Mouse (Mus musculus) Patski (cell line): ENCODE results near the gene Abca8b. TPM values are rescaled to one million over a fixed set of nuclear protein-coding genes. Genes with fewer than 3 reads are reported as not detected.
"Not testable (repeated sequence)": the region's sequence is repeated elsewhere in the genome, so short reads cannot be mapped to it uniquely, and the experiment has no call there.

Experiments
- ATAC-seq: fragments of 100-300 bp; one replicate; pipeline ENCODE4 v1.8.0; 2021
- CTCF ChIA-PET: fragments of 350-600 bp; sonication (Branson Sonifier 250); formaldehyde crosslinking; loops from one replicate; lab custom pipeline; 2022; ENCODE audit warnings: inconsistent platforms; lab: Charles Lee
- POLR2A ChIA-PET: fragments of 350-600 bp; sonication (Branson Sonifier 250); formaldehyde crosslinking; loops from one replicate; lab custom pipeline; 2022; ENCODE audit warnings: antibody characterized with exemption, inconsistent platforms; lab: Charles Lee
- DNase-seq: peaks from one replicate; pipeline ENCODE4 v3.0.0-alpha.2; 2011; ENCODE audit warnings: low read depth, low spot score
- H3K27me3 ChIP-seq: fragments of 371-371 bp; one replicate; pipeline ENCODE4 v1.5.1; 2021
- CTCF ChIP-seq: fragments of 100-300 bp; IDR thresholded peaks from one replicate; pipeline ENCODE4 v1.5.1; 2021
- in situ Hi-C: fragments of 300-500 bp; cut with MboI; formaldehyde crosslinking; loops from 3 replicates; pipeline ENCODE4 v1.11.1; 2018; ENCODE audit warnings: low pct_unique_long_range_greater_than_20kb, mixed read lengths
- polyA plus RNA-seq: library from polyadenylated mRNA; unstranded; gene quantifications from one replicate; pipeline ENCODE4 v1.2.3, GENCODE M21; 2021

Gene Abca8b
- 1.8 TPM for polyA plus RNA-seq

DNA sequence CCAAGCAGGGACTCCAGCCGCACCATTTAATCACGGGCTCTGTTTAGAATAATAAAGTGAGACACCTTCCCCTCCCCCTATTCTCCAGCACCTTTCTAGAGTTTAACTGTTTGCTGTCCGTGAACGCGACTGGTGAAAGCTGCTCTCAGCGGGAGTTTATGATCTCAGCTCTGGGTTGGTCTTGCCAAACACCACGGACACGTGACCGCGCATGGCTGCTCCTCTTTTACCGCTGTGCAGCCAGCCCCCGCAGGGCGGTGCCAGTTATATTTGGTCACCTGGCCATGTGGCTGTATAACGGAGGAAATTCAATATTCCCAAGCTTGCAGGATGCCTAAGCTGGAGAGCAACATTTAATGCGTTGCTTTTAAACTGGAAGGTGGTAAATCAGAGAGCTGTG is at the start of gene Abca8b:
Abca8b (minus strand) TSS at position 222 of the 400 bp plus-strand sequence.
- DNase-seq (no peak), ATAC-seq (peak; percentile 57)
- in situ Hi-C loops: no loop called here
- H3K27me3 ChIP-seq: no peaks in the 10 kb centered on the region
- CTCF ChIA-PET: interaction anchor here (0.8 to 1.1 kb wide), 5 partner anchors 8 to 98 kb away, joined by 3 to 4 read pairs (median 3); no protein-coding TSS in a partner anchor
- POLR2A ChIA-PET: no interaction called here
- no peak for TF ChIP-seq CTCF

DNA sequence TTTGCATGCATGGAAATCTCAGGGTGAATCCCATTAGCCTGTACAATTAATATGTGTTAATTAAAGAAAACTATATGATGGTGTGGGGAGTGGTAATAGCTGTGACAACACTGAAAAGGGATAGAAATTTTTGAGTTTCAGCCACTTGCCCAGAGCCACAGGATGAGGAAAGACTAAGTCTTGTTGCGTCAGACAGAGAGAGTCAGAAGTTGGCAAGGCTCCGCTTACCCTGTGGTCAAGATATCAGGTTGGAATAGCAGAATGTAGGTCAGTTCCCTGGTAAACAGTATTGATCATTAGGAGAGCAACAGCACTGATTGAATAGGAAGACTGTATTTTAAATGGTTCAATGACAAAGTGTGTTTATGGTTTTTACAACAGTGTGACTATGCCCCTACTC is 42.1 kb upstream of the Abca8b start:
- DNase-seq (no peak), ATAC-seq (no peak)
- no peak for TF ChIP-seq CTCF
- CTCF ChIA-PET: interaction anchor here (1.7 kb wide), 1 partner anchor 13 kb away, joined by 5 read pairs; no protein-coding TSS in a partner anchor
- in situ Hi-C loops: no loop called here
- POLR2A ChIA-PET: no interaction called here
- H3K27me3 ChIP-seq: no peaks in the 10 kb centered on the region

DNA sequence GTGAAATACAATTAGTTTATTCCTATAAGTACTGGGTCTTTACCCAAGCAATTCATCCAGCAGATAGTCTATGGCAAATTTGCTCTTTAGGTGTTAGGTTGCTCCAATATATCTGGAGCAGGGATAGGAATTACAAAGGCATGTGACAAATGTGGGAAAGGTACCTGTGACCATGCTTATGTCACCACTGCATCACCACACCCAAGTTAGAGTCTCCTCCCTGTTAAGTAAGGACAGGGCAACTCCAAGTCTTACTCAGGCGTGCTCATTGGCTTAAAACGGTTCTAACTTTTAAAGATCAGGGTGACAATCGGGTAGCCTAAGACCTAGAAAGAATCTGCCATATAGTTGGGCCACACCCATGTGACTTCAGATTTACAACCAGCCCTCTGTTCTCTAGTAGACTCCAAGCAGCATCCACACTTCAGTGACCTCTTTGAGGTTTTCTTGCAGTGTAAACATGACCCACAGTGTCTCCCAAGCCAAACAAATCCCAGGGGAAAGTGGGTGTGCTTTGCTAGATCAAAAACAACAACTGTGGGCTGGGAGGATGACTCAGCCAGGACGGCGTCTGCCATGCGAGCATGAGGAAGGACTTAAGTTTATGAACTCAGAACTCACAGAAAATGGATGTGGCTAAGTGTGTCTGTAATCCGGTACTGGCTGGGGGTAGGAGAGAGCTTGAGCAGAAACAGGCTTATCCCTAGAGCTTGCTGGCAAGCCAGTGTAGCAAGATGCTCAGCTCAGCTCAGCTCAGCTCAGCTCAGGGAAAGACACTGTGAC is 33.5 kb upstream of the Abca8b start:
- ChIA-PET CTCF (no interaction called here), POLR2A (no interaction called here)
- no peaks in the 10 kb centered on the region for H3K27me3 ChIP-seq
- ATAC-seq (peak; percentile 92), DNase-seq (peak; percentile 88)
- no peak for TF ChIP-seq CTCF
- in situ Hi-C loops: no loop called here

DNA sequence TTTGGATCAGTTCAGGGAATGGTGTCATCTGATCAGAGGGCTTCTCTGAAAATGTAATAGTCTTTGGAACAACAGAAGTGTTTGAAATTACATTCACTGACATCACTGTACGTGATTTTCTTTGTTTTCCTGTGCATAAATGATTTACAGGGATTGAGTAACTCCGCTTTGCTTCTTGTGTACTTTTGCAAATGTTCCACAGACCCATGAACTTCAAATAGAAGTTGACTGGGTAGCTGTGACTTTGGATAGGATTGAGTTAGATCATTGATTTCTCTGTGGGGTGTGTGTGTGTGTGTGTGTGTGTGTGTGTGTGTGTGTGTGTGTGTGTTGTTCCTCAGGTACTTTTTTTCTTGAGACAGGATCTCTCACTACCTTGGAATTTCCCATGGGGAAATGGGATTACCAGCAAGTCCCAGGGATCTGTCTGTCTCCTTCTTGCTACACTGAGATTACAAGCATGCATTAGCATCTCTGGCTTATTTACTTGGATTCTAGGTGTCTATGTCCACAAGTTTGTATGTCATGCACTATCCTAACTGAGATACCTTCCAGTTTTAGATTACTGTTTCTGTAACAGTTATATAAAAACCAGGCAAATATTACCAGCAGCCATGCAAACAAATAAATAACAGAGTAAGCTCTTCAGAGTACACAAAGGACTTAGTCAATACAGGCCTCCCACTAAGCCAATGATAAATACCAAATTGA is 15.3 kb upstream of the Abca8b start:
- ATAC-seq (no peak), DNase-seq (no peak)
- in situ Hi-C loops: no loop called here
- no peak for TF ChIP-seq CTCF
- CTCF ChIA-PET: interaction anchor here (0.9 to 1.8 kb wide), 2 partner anchors 28 to 77 kb away, joined by 3 to 4 read pairs; no protein-coding TSS in a partner anchor
- H3K27me3 ChIP-seq: no peaks in the 10 kb centered on the region
- POLR2A ChIA-PET: interaction anchor here (0.7 kb wide), 1 partner anchor 267 kb away, joined by 4 read pairs; no protein-coding TSS in a partner anchor

DNA sequence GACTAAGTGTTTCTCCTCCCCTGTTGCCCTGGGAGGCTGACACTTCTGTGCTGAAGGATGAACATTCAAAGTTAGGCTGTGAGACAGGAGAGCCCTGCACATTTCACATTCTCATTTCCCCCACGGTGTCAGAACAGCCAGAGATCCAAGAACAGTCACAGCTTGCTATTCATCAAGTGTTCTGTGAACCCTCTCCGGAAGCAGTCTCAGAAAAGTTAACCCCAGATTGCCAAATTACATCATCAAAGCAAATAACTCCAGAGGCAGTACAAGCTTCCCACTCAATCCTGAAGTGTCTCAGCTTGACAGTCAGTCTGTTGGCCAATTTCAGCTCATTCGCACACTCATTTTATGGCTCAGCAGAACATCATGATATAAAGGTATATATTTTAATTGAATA is 632 bp downstream of the Abca8b start:
- CTCF ChIA-PET: interaction anchor here (1.1 kb wide), 2 partner anchors 10 to 16 kb away, joined by 4 read pairs; no protein-coding TSS in a partner anchor
- POLR2A ChIA-PET: no interaction called here
- TF ChIP-seq CTCF: no peak
- no peak for ATAC-seq
- no peaks in the 10 kb centered on the region for H3K27me3 ChIP-seq
- DNase-seq: no peak
- in situ Hi-C loops: no loop called here

DNA sequence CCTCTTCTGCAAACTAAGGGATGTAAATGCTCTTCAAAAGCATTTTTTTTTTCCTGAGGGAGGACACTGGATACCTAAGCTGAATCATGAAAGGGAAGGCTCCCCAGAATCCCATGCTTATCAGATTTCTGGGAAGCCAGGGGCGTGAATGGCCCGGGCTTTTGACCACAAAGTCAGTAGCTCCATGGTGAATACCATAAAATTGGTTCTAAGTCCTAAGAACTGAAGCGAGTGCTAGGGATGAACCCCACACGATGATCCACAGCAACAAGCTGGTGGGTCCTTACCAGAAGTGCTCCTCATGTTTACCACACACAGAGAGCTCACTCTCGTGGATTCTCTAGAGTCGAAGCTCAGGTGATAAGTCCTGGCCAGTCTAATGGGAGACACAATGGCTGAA is 1.6 kb downstream of the Abca8b start:
- H3K27me3 ChIP-seq: no peaks in the 10 kb centered on the region
- in situ Hi-C loops: no loop called here
- no peak for ATAC-seq
- ChIA-PET CTCF (interaction anchor here (1.5 kb wide), 1 partner anchor 22 kb away, joined by 4 read pairs; no protein-coding TSS in a partner anchor), POLR2A (interaction anchor here (0.6 kb wide), 1 partner anchor 118 kb away, joined by 3 read pairs; no protein-coding TSS in a partner anchor)
- no peak for TF ChIP-seq CTCF
- DNase-seq: no peak

DNA sequence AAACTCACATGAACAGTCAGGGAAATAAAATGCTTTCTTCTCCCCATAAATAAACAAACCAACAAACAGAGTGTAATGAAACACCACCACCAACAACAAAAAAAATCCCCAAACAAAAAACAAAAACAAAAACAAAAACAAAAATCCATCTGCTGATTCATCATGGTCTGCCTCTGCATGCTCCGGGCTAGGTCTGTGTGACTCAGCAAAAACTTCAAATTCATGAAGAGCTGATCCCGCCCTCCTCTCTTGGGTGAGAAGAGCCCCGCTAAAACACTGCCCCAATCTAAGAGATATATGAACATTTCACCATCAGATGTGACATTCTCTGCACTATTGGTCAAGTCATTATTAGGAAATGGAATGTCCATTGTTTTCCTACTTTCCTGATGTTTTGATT is 4.4 kb downstream of the Abca8b start:
- ATAC-seq (no peak), DNase-seq (no peak)
- CTCF ChIA-PET: interaction anchor here (1.3 to 1.6 kb wide), 2 partner anchors 14 to 281 kb away, joined by 3 read pairs; no protein-coding TSS in a partner anchor
- no peak for TF ChIP-seq CTCF
- H3K27me3 ChIP-seq: no peaks in the 10 kb centered on the region
- POLR2A ChIA-PET: interaction anchor here (0.5 kb wide), 1 partner anchor 44 kb away, joined by 3 read pairs; no protein-coding TSS in a partner anchor
- in situ Hi-C loops: no loop called here

DNA sequence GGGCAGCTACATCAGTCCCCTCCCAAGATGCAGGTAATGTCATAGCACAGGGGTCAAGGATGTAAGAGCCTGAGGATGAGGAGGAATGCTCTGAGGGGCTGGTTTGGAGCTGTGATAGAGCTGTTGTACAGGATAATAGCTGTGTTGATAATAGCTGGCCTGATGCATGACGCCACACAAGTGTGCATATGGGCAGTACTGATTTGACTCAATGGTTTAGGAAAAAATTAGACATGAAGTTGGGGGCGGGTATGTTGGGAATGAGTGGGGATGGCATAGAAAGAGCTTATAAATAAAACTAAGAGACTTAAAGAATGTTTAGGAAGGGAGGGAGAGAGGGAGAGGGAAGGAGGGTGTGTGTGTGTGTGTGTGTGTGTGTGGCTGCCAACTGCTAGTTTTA is 5.4 kb downstream of the Abca8b start:
- DNase-seq (no peak), ATAC-seq (no peak)
- CTCF ChIA-PET: interaction anchor here (1.6 kb wide), 1 partner anchor 13 kb away, joined by 3 read pairs; no protein-coding TSS in a partner anchor
- in situ Hi-C loops: no loop called here
- POLR2A ChIA-PET: no interaction called here
- no peak for TF ChIP-seq CTCF
- H3K27me3 ChIP-seq: no peaks in the 10 kb centered on the region

DNA sequence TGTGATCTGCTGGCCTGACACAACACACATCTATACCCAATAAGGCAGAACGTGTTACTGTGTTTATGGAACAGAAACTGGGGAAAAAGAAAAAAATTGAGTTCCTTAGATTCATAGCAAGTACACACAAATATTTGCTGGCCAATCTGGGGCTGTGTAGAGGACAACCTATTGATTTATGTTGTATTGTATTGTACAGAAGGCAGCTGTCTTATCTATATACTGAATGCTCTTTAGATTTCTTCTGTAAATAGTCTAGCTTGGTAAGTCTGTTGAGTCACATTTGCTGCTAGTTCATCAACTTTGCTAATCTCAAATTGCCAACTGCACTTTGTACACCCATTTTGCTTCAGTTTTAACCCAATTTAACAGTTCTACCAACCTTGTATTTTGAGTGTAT is 7.5 kb downstream of the Abca8b start:
- ChIA-PET CTCF (no interaction called here), POLR2A (no interaction called here)
- no peak for TF ChIP-seq CTCF
- in situ Hi-C loops: no loop called here
- ATAC-seq (no peak), DNase-seq (no peak)
- no peaks in the 10 kb centered on the region for H3K27me3 ChIP-seq

DNA sequence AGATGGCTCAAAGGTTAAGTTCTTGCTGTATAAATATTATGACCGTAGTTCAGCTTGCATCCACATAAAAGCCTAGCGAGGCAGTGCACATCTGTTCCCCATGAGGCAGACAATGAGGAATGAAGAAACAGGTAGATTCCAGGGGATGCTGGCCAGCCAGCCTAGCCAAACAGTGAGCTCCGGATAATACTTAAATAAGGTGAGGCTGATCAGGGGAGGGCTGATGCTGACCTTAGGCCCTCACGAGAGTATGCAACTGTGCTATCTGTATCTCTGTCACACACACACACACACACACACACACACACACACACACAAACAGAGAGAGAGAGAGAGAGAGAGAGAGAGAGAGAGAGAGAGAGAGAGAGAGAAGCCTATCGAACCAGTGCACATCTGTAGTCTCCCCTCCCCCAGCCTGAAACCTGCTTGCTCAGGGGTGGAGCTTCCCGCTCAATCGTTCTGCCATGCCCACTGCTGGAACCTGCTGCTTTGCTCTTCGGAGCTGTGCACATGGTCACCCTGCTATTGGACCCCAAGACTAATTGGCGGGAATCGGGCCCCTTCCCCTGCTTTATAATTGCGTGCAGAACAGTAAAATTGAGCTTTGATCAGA is 8.1 kb downstream of the Abca8b start:
- ATAC-seq, in situ Hi-C loops, H3K27me3 ChIP-seq, POLR2A ChIA-PET, DNase-seq: not testable (repeated sequence)
- CTCF ChIA-PET: interaction anchor here (1.3 kb wide), 1 partner anchor 8 kb away, joined by 3 read pairs; the partner anchor contains the start of gene Abca8b
